Comparison of ENCODE assay signal across 9 mouse cellular contexts in genomic region chr11:90130635-90131034, GRCm38 (mm10). TPM values are rescaled to one million over a fixed set of nuclear protein-coding genes. Genes with fewer than 3 reads are reported as not detected.
A peak's percentile ranks its signal among the peaks of the same experiment; 100 is the strongest.
DNase-seq lines count a peak whose midpoint lies in the region; ATAC-seq lines count a peak whose summit lies in the region.
"Had no signal": no experiment of that assay in that cellular context is flagged by ENCODE, and none has a peak within 500 bp of the region (broad histone marks: within the 10 kb centered on the region; RNA-seq: fewer than 3 reads in every experiment).

No protein-coding gene starts in this region.

- H3K9me3 ChIP-seq in forebrain, embryonic 10.5 days: no peaks in the 10 kb centered on the region
- no peaks in the 10 kb centered on the region; the same call in 1 of the 2 replicates for H3K9me3 ChIP-seq in forebrain, embryonic 11.5 days (ENCODE audit: control insufficient read depth, low read length)
- no peaks in the 10 kb centered on the region for H3K9me3 ChIP-seq in embryonic facial prominence, embryonic 10.5 days
- H3K9me3 ChIP-seq in heart, embryonic 16.5 days (replicated peaks; ENCODE audit: control insufficient read depth, low read length): no peaks in the 10 kb centered on the region
- H3K9me3 ChIP-seq in lung, embryonic 15.5 days: no peaks in the 10 kb centered on the region
- H3K9me3 ChIP-seq: liver, embryonic 13.5 days had no signal

- DNase-seq in forebrain, embryonic 10.5 days (ENCODE audit: extremely low spot score, low spot score): no peak
- no peak for DNase-seq in forebrain, embryonic 11.5 days (ENCODE audit: low spot score)
- DNase-seq in embryonic facial prominence, embryonic 10.5 days (ENCODE audit: low spot score): no peak
- no peak for DNase-seq in thymus, postnatal 10 days (ENCODE audit: low spot score in 2 of 2)
- no peak for DNase-seq in thymus, postnatal 0 days (ENCODE audit: low spot score)
- DNase-seq: liver, embryonic 13.5 days had no signal

- H3K36me3 ChIP-seq in forebrain, embryonic 10.5 days (replicated peaks): no peaks in the 10 kb centered on the region
- H3K36me3 ChIP-seq in forebrain, embryonic 11.5 days (ENCODE audit: control insufficient read depth, insufficient read depth, low read length): no peaks in the 10 kb centered on the region
- H3K36me3 ChIP-seq in embryonic facial prominence, embryonic 10.5 days (replicated peaks): no peaks in the 10 kb centered on the region
- H3K36me3 ChIP-seq in heart, embryonic 16.5 days (ENCODE audit: control insufficient read depth, insufficient read depth): no peaks in the 10 kb centered on the region
- H3K36me3 ChIP-seq in lung, embryonic 15.5 days: no peaks in the 10 kb centered on the region
- H3K36me3 ChIP-seq: liver, embryonic 13.5 days had no signal

- no peak overlapping the region for H3K4me2 ChIP-seq in forebrain, embryonic 11.5 days (ENCODE audit: low read depth, low read length, severe bottlenecking)
- H3K4me2 ChIP-seq in heart, embryonic 16.5 days (ENCODE audit: low read depth, low read length): peak overlapping the region; percentile 22; the same call in 1 of the 2 replicates
- H3K4me2 ChIP-seq in lung, embryonic 15.5 days: no peak overlapping the region
- H3K4me2 ChIP-seq: liver, embryonic 13.5 days had no signal

- 14% methylated on average over 1 of the region's 1 CpGs for WGBS in forebrain, embryonic 10.5 days
- 0% methylated on average over 1 of the region's 1 CpGs for WGBS in forebrain, embryonic 11.5 days
- WGBS in embryonic facial prominence, embryonic 10.5 days: 38% methylated on average over 1 of the region's 1 CpGs
- WGBS in heart, embryonic 16.5 days: 25% methylated on average over 1 of the region's 1 CpGs
- 29% methylated on average over 1 of the region's 1 CpGs for WGBS in lung, embryonic 15.5 days

- no peak overlapping the region for H3K4me3 ChIP-seq in forebrain, embryonic 10.5 days
- H3K4me3 ChIP-seq in forebrain, embryonic 11.5 days (ENCODE audit: low read depth, low read length): no peak overlapping the region
- no peak overlapping the region for H3K4me3 ChIP-seq in embryonic facial prominence, embryonic 10.5 days
- no peak overlapping the region for H3K4me3 ChIP-seq in heart, embryonic 16.5 days (ENCODE audit: low read length)
- no peak overlapping the region for H3K4me3 ChIP-seq in lung, embryonic 15.5 days
- H3K4me3 ChIP-seq: liver, embryonic 13.5 days had no signal

- H3K9ac ChIP-seq in forebrain, embryonic 11.5 days (ENCODE audit: low read length): no peak overlapping the region
- no peak overlapping the region for H3K9ac ChIP-seq in heart, embryonic 16.5 days (ENCODE audit: low read length)
- H3K9ac ChIP-seq in lung, embryonic 15.5 days: no peak overlapping the region
- H3K9ac ChIP-seq: liver, embryonic 13.5 days had no signal

- H3K27me3 ChIP-seq in forebrain, embryonic 10.5 days (ENCODE audit: poor library complexity, severe bottlenecking): no peaks in the 10 kb centered on the region
- H3K27me3 ChIP-seq in forebrain, embryonic 11.5 days (ENCODE audit: control insufficient read depth, insufficient read depth, low read length): no peaks in the 10 kb centered on the region
- no peaks in the 10 kb centered on the region for H3K27me3 ChIP-seq in embryonic facial prominence, embryonic 10.5 days (replicated peaks; ENCODE audit: low read depth, poor library complexity, severe bottlenecking)
- no peaks in the 10 kb centered on the region for H3K27me3 ChIP-seq in heart, embryonic 16.5 days (ENCODE audit: control insufficient read depth, insufficient read depth, low read length)
- no peaks in the 10 kb centered on the region for H3K27me3 ChIP-seq in lung, embryonic 15.5 days
- H3K27me3 ChIP-seq: liver, embryonic 13.5 days had no signal

- peaks cover 18% of the 10 kb centered on the region for H3K4me1 ChIP-seq in forebrain, embryonic 10.5 days
- peaks cover 7% of the 10 kb centered on the region; the same call in 1 of the 2 replicates for H3K4me1 ChIP-seq in forebrain, embryonic 11.5 days (replicated peaks; ENCODE audit: control insufficient read depth, insufficient read depth, low read length)
- H3K4me1 ChIP-seq in embryonic facial prominence, embryonic 10.5 days: peaks cover 15% of the 10 kb centered on the region
- H3K4me1 ChIP-seq in heart, embryonic 16.5 days (ENCODE audit: control insufficient read depth, insufficient read depth, low read length): peaks cover 12% of the 10 kb centered on the region
- H3K4me1 ChIP-seq in lung, embryonic 15.5 days: peaks cover 17% of the 10 kb centered on the region
- H3K4me1 ChIP-seq: liver, embryonic 13.5 days had no signal

- H3K27ac ChIP-seq in forebrain, embryonic 10.5 days: 0 out of 2 replicates have a peak overlapping the region, but pooled peaks have one; percentile 40
- H3K27ac ChIP-seq in forebrain, embryonic 11.5 days (ENCODE audit: low read depth, low read length): no peak overlapping the region
- peak overlapping the region; percentile 41; the same call in 1 of the 2 replicates for H3K27ac ChIP-seq in embryonic facial prominence, embryonic 10.5 days (replicated peaks)
- H3K27ac ChIP-seq in heart, embryonic 16.5 days (ENCODE audit: low read length): 0 out of 2 replicates have a peak overlapping the region, but pooled peaks have one; percentile 1
- H3K27ac ChIP-seq in lung, embryonic 15.5 days: peak overlapping the region; percentile 69
- H3K27ac ChIP-seq: liver, embryonic 13.5 days had no signal

- ATAC-seq in forebrain, embryonic 11.5 days (replicated peaks; ENCODE audit: low FRiP score): no peak
- peak; percentile 53; the same call in 1 of the 2 replicates for ATAC-seq in heart, embryonic 16.5 days (replicated peaks; ENCODE audit: extremely low read depth, insufficient read depth, low FRiP score)
- ATAC-seq in lung, embryonic 15.5 days (ENCODE audit: borderline replicate concordance, extremely low read depth, low FRiP score, low TSS enrichment): peak; percentile 43; the same call in 1 of the 2 replicates
- no peak for ATAC-seq in monocyte, adult 5-6 weeks (replicated peaks; ENCODE audit: insufficient number of reproducible peaks, low FRiP score, low TSS enrichment, poor library complexity, severe bottlenecking)

RNA-seq across cellular contexts. Expression of gene Gm45716, which starts 56.8 kb away (rescaled TPM):
- polyA plus RNA-seq in forebrain, embryonic 10.5 days (2016; fragmentation: Nextera tagmentation; extraction: Ambion mirVana): 14.7 and 16.9 TPM in 2 replicates
- polyA plus RNA-seq in forebrain, embryonic 11.5 days (2014; fragmentation: Nextera tagmentation; extraction: Ambion mirVana): 18.0 and 19.3 TPM in 2 replicates
- polyA plus RNA-seq in embryonic facial prominence, embryonic 10.5 days (2016; fragmentation: Nextera tagmentation; extraction: Ambion mirVana): 14.4 and 14.6 TPM in 2 replicates
- polyA plus RNA-seq in heart, embryonic 16.5 days (2015; fragmentation: Nextera tagmentation; extraction: Ambion mirVana): 53.0 TPM in 2 replicates
- polyA plus RNA-seq in lung, embryonic 15.5 days (2015; fragmentation: Nextera tagmentation; extraction: Ambion mirVana): 8.6 and 8.7 TPM in 2 replicates
- total RNA-seq in monocyte, adult 5-6 weeks (2017): 25.2 to 33.2 TPM (median 32.0 TPM) in 3 replicates
- 19.6 and 25.6 TPM in 2 replicates for polyA plus RNA-seq in thymus, postnatal 0 days (2015; fragmentation: Nextera tagmentation; extraction: Ambion mirVana)

Comparison
In these comparisons a context has a peak if more than half of its experiments do, and no peak if none do; other contexts are left out.
1. ATAC-seq: peak in heart, embryonic 16.5 days (single experiment) and lung, embryonic 15.5 days (single experiment); none in forebrain, embryonic 11.5 days (single experiment) and monocyte, adult 5-6 weeks (single experiment).